Comparison of ENCODE assay signal across 11 mouse cellular contexts in genomic region chr2:28067821-28068536, GRCm38 (mm10). TPM values are rescaled to one million over a fixed set of nuclear protein-coding genes. Genes with fewer than 3 reads are reported as not detected.
A peak's percentile ranks its signal among the peaks of the same experiment; 100 is the strongest.
DNase-seq lines count a peak whose midpoint lies in the region; ATAC-seq and TF ChIP-seq lines count a peak whose summit lies in the region.
"Had no signal": no experiment of that assay in that cellular context is flagged by ENCODE, and none has a peak within 500 bp of the region (broad histone marks: within the 10 kb centered on the region; RNA-seq: fewer than 3 reads in every experiment).

No protein-coding gene starts in this region.

- no peak overlapping the region for H3K4me3 ChIP-seq in heart, embryonic 10.5 days
- H3K4me3 ChIP-seq in heart, adult 2 months: no peak overlapping the region
- H3K4me3 ChIP-seq in hindbrain, embryonic 13.5 days: no peak overlapping the region
- H3K4me3 ChIP-seq in midbrain, postnatal 0 days (ENCODE audit: low read depth, low read length): no peak overlapping the region
- H3K4me3 ChIP-seq: myocyte had no signal

- no peaks in the 10 kb centered on the region for H3K79me2 ChIP-seq in heart, adult 2 months (replicated peaks; ENCODE audit: control insufficient read depth, insufficient read depth, low read length)

- TF ChIP-seq POLR2A in heart, adult 2 months (IDR thresholded peaks at IDR 0.05; ENCODE audit: insufficient read depth, low read depth, low read length): no peak

- WGBS in heart, embryonic 10.5 days: 85% methylated on average over 2 of the region's 2 CpGs
- 84% methylated on average over 2 of the region's 2 CpGs for WGBS in heart, adult 2 months
- 62% methylated on average over 2 of the region's 2 CpGs for WGBS in hindbrain, embryonic 13.5 days
- 72% methylated on average over 2 of the region's 2 CpGs for WGBS in midbrain, postnatal 0 days

- H3K27me3 ChIP-seq in heart, embryonic 10.5 days (ENCODE audit: insufficient read depth, poor library complexity, severe bottlenecking): no peaks in the 10 kb centered on the region
- no peaks in the 10 kb centered on the region; the same call in 1 of the 2 replicates for H3K27me3 ChIP-seq in heart, adult 2 months (ENCODE audit: control insufficient read depth, insufficient read depth, low read length)
- no peaks in the 10 kb centered on the region for H3K27me3 ChIP-seq in hindbrain, embryonic 13.5 days
- H3K27me3 ChIP-seq in midbrain, postnatal 0 days (ENCODE audit: insufficient read depth, low read length): no peaks in the 10 kb centered on the region

- no peaks in the 10 kb centered on the region for H3K36me3 ChIP-seq in heart, embryonic 10.5 days
- no peaks in the 10 kb centered on the region for H3K36me3 ChIP-seq in heart, adult 2 months (ENCODE audit: control insufficient read depth, insufficient read depth, low read length)
- H3K36me3 ChIP-seq in hindbrain, embryonic 13.5 days: no peaks in the 10 kb centered on the region
- H3K36me3 ChIP-seq in midbrain, postnatal 0 days (ENCODE audit: insufficient read depth, low read length): no peaks in the 10 kb centered on the region

- H3K27ac ChIP-seq in heart, embryonic 10.5 days: peak overlapping the region; percentile 79
- no peak overlapping the region for H3K27ac ChIP-seq in heart, adult 2 months
- H3K27ac ChIP-seq in hindbrain, embryonic 13.5 days: 0 out of 2 replicates have a peak overlapping the region, but pooled peaks have one; percentile 40
- no peak overlapping the region for H3K27ac ChIP-seq in midbrain, postnatal 0 days (ENCODE audit: low read depth, low read length)

- ATAC-seq in hindbrain, embryonic 13.5 days (ENCODE audit: low FRiP score): no peak
- no peak for ATAC-seq in midbrain, postnatal 0 days (ENCODE audit: low FRiP score)

- no peak overlapping the region for H3K4me2 ChIP-seq in hindbrain, embryonic 13.5 days
- H3K4me2 ChIP-seq in midbrain, postnatal 0 days (ENCODE audit: low read depth, low read length, poor library complexity, severe bottlenecking): no peak overlapping the region

- no peak overlapping the region for H3K9ac ChIP-seq in heart, adult 2 months (ENCODE audit: low read depth, low read length)
- no peak overlapping the region for H3K9ac ChIP-seq in hindbrain, embryonic 13.5 days
- no peak overlapping the region for H3K9ac ChIP-seq in midbrain, postnatal 0 days (replicated peaks; ENCODE audit: low read length, poor library complexity, severe bottlenecking)

- 0 out of 2 replicates have a peak, but pooled peaks cover 5% of the 10 kb centered on the region for H3K4me1 ChIP-seq in heart, embryonic 10.5 days
- 0 out of 2 replicates have a peak, but pooled peaks cover 1% of the 10 kb centered on the region for H3K4me1 ChIP-seq in heart, adult 2 months (ENCODE audit: control insufficient read depth, insufficient read depth, low read length)
- H3K4me1 ChIP-seq in hindbrain, embryonic 13.5 days (replicated peaks): peaks cover 20% of the 10 kb centered on the region
- H3K4me1 ChIP-seq in midbrain, postnatal 0 days (ENCODE audit: insufficient read depth, low read length): 0 out of 2 replicates have a peak, but pooled peaks cover 3% of the 10 kb centered on the region

- no peak for TF ChIP-seq CTCF in heart, adult 2 months (IDR thresholded peaks at IDR 0.05)
- TF ChIP-seq CTCF in midbrain, postnatal 0 days (IDR thresholded peaks at IDR 0.05): no peak

- TF ChIP-seq EP300 in heart, adult 2 months (IDR thresholded peaks at IDR 0.05; ENCODE audit: insufficient read depth, low read depth, low read length): no peak

- DNase-seq in heart, embryonic 10.5 days (ENCODE audit: low spot score): peak; percentile 89
- no peak for DNase-seq in heart, adult 2 months
- DNase-seq in retina, postnatal 1 day: peak; percentile 41
- no peak for DNase-seq in retina, embryonic 14.5 days (ENCODE audit: low spot score)
- peak; percentile 38 for DNase-seq in midbrain, postnatal 0 days (ENCODE audit: low spot score)
- DNase-seq in frontal cortex, postnatal 25 days (ENCODE audit: low spot score in 2 of 2): no peak
- DNase-seq in heart, postnatal 36 days: no peak

- H3K9me3 ChIP-seq in heart, embryonic 10.5 days: no peaks in the 10 kb centered on the region
- H3K9me3 ChIP-seq in hindbrain, embryonic 13.5 days: no peaks in the 10 kb centered on the region
- no peaks in the 10 kb centered on the region for H3K9me3 ChIP-seq in midbrain, postnatal 0 days (ENCODE audit: low read length)

- intact Hi-C loops in heart, adult 2 months (cut with DNase I): no loop called here
- intact Hi-C loops in heart, postnatal 36 days (cut with DNase I): no loop called here

RNA-seq across cellular contexts. Expression of gene Fcnb, which starts 16.7 kb away (rescaled TPM):
- not detected in 2 replicates for polyA plus RNA-seq in heart, embryonic 10.5 days (2016; fragmentation: Nextera tagmentation; extraction: Ambion mirVana)
- total RNA-seq in heart, adult 2 months (2021): not detected
- polyA plus RNA-seq in heart, adult 2 months (2012; rRNA removed): not detected in 2 replicates
- polyA plus RNA-seq in hindbrain, embryonic 13.5 days (2015; fragmentation: Nextera tagmentation; extraction: Ambion mirVana): 0.19 TPM in 1 of 2 replicates, not detected in the other
- not detected in 2 replicates for total RNA-seq in midbrain, postnatal 0 days (2014; rRNA removed)
- polyA plus RNA-seq in midbrain, postnatal 0 days (2015; fragmentation: Nextera tagmentation; extraction: Ambion mirVana): not detected in 2 replicates
- not detected for total RNA-seq in heart, postnatal 36 days (2021)
- total RNA-seq: gastrocnemius, postnatal 4 days; layer of hippocampus, postnatal 25 days had no signal
- polyA plus RNA-seq: myocyte had no signal

Comparison
In these comparisons a context has a peak if more than half of its experiments do, and no peak if none do; other contexts are left out.
1. DNase-seq: peak in heart, embryonic 10.5 days (single experiment), retina, postnatal 1 day (single experiment) and midbrain, postnatal 0 days (single experiment); none in heart, adult 2 months (0 of 2), retina, embryonic 14.5 days (single experiment), frontal cortex, postnatal 25 days (0 of 2) and heart, postnatal 36 days (0 of 2).
2. H3K27ac ChIP-seq: peak in heart, embryonic 10.5 days (single experiment) and hindbrain, embryonic 13.5 days (single experiment); none in heart, adult 2 months (single experiment) and midbrain, postnatal 0 days (single experiment).